Mouse (Mus musculus): ENCODE measurements around the gene Tns2.

DNA sequence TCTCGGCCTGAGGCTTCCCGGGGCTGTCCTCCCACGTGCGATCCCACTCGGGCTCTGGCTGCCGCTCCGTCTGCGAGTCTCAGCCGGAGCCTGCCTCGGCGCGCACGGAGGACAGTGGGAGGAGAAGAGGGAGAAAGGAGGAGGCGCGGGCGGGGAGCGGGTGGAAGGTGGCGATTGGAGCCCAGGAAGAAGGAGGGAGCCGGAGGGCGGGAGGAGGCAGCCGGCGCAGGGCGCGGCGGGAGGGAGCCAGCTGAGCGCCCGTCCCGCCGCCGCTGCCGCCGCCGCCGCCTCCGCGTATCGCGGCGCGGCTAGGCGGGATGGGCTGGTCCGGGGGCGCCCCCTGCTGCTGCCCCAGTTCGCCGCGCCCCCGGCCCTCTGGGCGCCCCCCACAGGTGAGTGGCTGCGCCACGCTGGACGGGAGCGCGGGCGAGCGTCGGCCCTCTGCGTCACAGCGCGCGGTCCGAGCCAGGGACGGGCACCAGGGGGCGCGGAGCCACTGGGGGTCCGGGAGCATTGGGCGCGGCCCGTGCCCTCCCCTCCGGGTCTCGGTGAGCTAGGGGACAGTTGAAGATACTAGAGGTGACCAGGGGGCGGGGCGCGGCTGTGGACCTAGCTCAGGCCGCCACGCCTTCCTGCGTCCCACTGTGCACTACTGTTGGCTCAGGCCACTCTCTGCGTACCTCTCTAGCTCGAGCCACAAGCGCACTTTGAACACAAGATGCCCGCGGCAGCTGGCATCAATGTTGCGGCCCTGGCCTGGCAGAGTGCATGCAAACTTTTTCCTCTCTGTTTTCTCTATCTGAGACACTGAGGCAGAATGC is at the start of gene Tns2:
- TF ChIP-seq CTCF (IDR thresholded peaks at IDR 0.05) (peak; percentile 84), POLR2A (IDR thresholded peaks at IDR 0.05; ENCODE audit: insufficient read depth, low read depth, low read length) (peak; percentile 81), EP300 (IDR thresholded peaks at IDR 0.05; ENCODE audit: insufficient read depth, low read depth, low read length) (0 out of 2 replicates have a peak, but pooled peaks have one; percentile 52)
